Mouse (Mus musculus): ENCODE data around the gene Pipox. TPM values are rescaled to one million over a fixed set of nuclear protein-coding genes. Genes with fewer than 3 reads are reported as not detected.

The Pipox gene
- total RNA-seq, 2 experiments from 2014 or later: 0.70 to 1.3 TPM

GRCm38 (mm10) chr11:77906097-77906687 is 12.3 kb upstream of the Pipox start:
- intact Hi-C loops (cut with DNase I): no loop called here
- no peak for TF ChIP-seq CTCF (IDR thresholded peaks at IDR 0.05)
- DNase-seq (ENCODE audit: extremely low spot score in 1 of 2, low spot score in 2 of 2): no peak
- no peak overlapping the region for H3K4me3 ChIP-seq
- no peak overlapping the region for H3K27ac ChIP-seq

- no peak for TF ChIP-seq CTCF (IDR thresholded peaks at IDR 0.05)
- DNase-seq (ENCODE audit: extremely low spot score in 1 of 2, low spot score in 2 of 2): no peak
- Histone ChIP-seq H3K27ac (no peak overlapping the region), H3K4me3 (no peak overlapping the region)
- intact Hi-C loops (cut with DNase I): no loop called here
Observed at GRCm38 (mm10) chr11:77904707-77905106, 10.8 kb upstream of the Pipox start.

- no peak for DNase-seq (ENCODE audit: extremely low spot score in 1 of 2, low spot score in 2 of 2)
Observed at GRCm38 (mm10) chr11:77903761-77904160, 9.9 kb upstream of the Pipox start.

GRCm38 (mm10) chr11:77901775-77902355 is 8.0 kb upstream of the Pipox start:
- no peak for DNase-seq (ENCODE audit: extremely low spot score in 1 of 2, low spot score in 2 of 2)
- intact Hi-C loops (cut with DNase I): no loop called here
- H3K27ac ChIP-seq: no peak overlapping the region; the same call in 1 of the 2 replicates
- no peak for TF ChIP-seq CTCF (IDR thresholded peaks at IDR 0.05)
- H3K4me3 ChIP-seq: no peak overlapping the region

More at GRCm38 (mm10) chr11:77903761-77904160, 9.9 kb upstream of the Pipox start:
- Histone ChIP-seq H3K4me3 (no peak overlapping the region), H3K27ac (no peak overlapping the region)
- intact Hi-C loops (cut with DNase I): no loop called here
- TF ChIP-seq CTCF (IDR thresholded peaks at IDR 0.05): no peak

GRCm38 (mm10) chr11:77901366-77901765 is 7.5 kb upstream of the Pipox start:
- intact Hi-C loops (cut with DNase I): no loop called here
- peak overlapping the region; percentile 16; the same call in 1 of the 2 replicates for H3K27ac ChIP-seq
- no peak for DNase-seq (ENCODE audit: extremely low spot score in 1 of 2, low spot score in 2 of 2)
- no peak overlapping the region for H3K4me3 ChIP-seq
- TF ChIP-seq CTCF (IDR thresholded peaks at IDR 0.05): no peak

GRCm38 (mm10) chr11:77900696-77901095 is 6.8 kb upstream of the Pipox start:
- H3K27ac ChIP-seq: no peak overlapping the region; the same call in 1 of the 2 replicates
- intact Hi-C loops (cut with DNase I): no loop called here
- no peak for TF ChIP-seq CTCF (IDR thresholded peaks at IDR 0.05)
- DNase-seq (ENCODE audit: extremely low spot score in 1 of 2, low spot score in 2 of 2): no peak
- H3K4me3 ChIP-seq: no peak overlapping the region

- no peak overlapping the region for H3K4me3 ChIP-seq
- no peak overlapping the region for H3K27ac ChIP-seq
- intact Hi-C loops (cut with DNase I): no loop called here
- no peak for DNase-seq (ENCODE audit: extremely low spot score in 1 of 2, low spot score in 2 of 2)
- TF ChIP-seq CTCF (IDR thresholded peaks at IDR 0.05): no peak
Observed at GRCm38 (mm10) chr11:77900187-77900586, 6.3 kb upstream of the Pipox start.

- Histone ChIP-seq H3K4me3 (peak overlapping the region; percentile 42), H3K27ac (peak overlapping the region; percentile 66)
- DNase-seq (ENCODE audit: extremely low spot score in 1 of 2, low spot score in 2 of 2): peak in 1 of 2 experiments; percentile 36
- TF ChIP-seq CTCF (IDR thresholded peaks at IDR 0.05): no peak
- intact Hi-C loops (cut with DNase I): loop anchor here (5.0 kb wide), 1 partner anchor 35 kb away; the partner anchor contains the start of gene Sez6
Observed at GRCm38 (mm10) chr11:77896820-77897805, 3.2 kb upstream of the Pipox start.

GRCm38 (mm10) chr11:77896480-77896819 is 2.6 kb upstream of the Pipox start:
- H3K4me3 ChIP-seq: peak overlapping the region; percentile 42
- intact Hi-C loops (cut with DNase I): loop anchor here (5.0 kb wide), 1 partner anchor 36 kb away; the partner anchor contains the start of gene Sez6
- no peak for DNase-seq (ENCODE audit: extremely low spot score in 1 of 2, low spot score in 2 of 2)
- H3K27ac ChIP-seq: peak overlapping the region; percentile 66
- no peak for TF ChIP-seq CTCF (IDR thresholded peaks at IDR 0.05)

- intact Hi-C loops (cut with DNase I): loop anchor here (5.0 kb wide), 1 partner anchor 36 kb away; the partner anchor contains the start of gene Sez6
- DNase-seq (ENCODE audit: extremely low spot score in 1 of 2, low spot score in 2 of 2): no peak
- H3K27ac ChIP-seq: no peak overlapping the region
Observed at GRCm38 (mm10) chr11:77896011-77896410, 2.1 kb upstream of the Pipox start.

GRCm38 (mm10) chr11:77894967-77895366 is 1.1 kb upstream of the Pipox start:
- no peak for TF ChIP-seq CTCF (IDR thresholded peaks at IDR 0.05)
- H3K4me3 ChIP-seq: no peak overlapping the region
- no peak overlapping the region for H3K27ac ChIP-seq
- DNase-seq (ENCODE audit: extremely low spot score in 1 of 2, low spot score in 2 of 2): no peak
- intact Hi-C loops (cut with DNase I): loop anchor here (5.0 kb wide), 1 partner anchor 37 kb away; the partner anchor contains the start of gene Sez6

More at GRCm38 (mm10) chr11:77896011-77896410, 2.1 kb upstream of the Pipox start:
- no peak overlapping the region for H3K4me3 ChIP-seq
- no peak; the same call in 1 of the 2 replicates for TF ChIP-seq CTCF (IDR thresholded peaks at IDR 0.05)
